Mouse (Mus musculus) heart, adult 8-10 months (tissue): ENCODE results near the gene Fads6. TPM values are rescaled to one million over a fixed set of nuclear protein-coding genes. Genes with fewer than 3 reads are reported as not detected.

ENCODE experiments used
- microRNA-seq: library from miRNA; unstranded; fragments of <30 nt; microRNA quantifications from one replicate; pipeline ENCODE4 v1.2.0, GENCODE M21; 2022
- total RNA-seq, 4 experiments: library from RNA; stranded (reverse); gene quantifications; 2 replicates each; pipeline ENCODE4 v1.2.4; 2022

Gene Fads6
- total RNA-seq, 4 experiments from 2014 or later: 2.0 to 3.5 (median 2.3) TPM

Small RNA genes lying within 50 kb of the gene (microRNA-seq; reads per million reads assigned to microRNA genes)
- not detected for gene Gm25837

Other genes with a start within 250 kb of the Fads6 start
- gene Cd300ld3, start 249.3 kb downstream of the Fads6 start, total RNA-seq: 1 to 10 TPM; 4.6 to 9.1 (median 7.4) TPM
- under 1 TPM; 0.25 to 0.40 (median 0.32) TPM for gene Cd300e, start 235.5 kb downstream of the Fads6 start, total RNA-seq
- gene Rab37, start 206.2 kb downstream of the Fads6 start, total RNA-seq: 1 to 10 TPM in 1 of 4 experiments, under 1 TPM in 3; 0.34 to 1.0 (median 0.63) TPM
- gene Cd300lf, start 163.7 kb downstream of the Fads6 start, total RNA-seq: under 1 TPM in 3 of 4 experiments, not detected in 1; 0.13 to 0.89 (median 0.22) TPM
- gene Slc9a3r1, start 134.3 kb downstream of the Fads6 start, total RNA-seq: 1 to 10 TPM; 7.3 to 8.5 (median 8.5) TPM
- gene Tmem104, start 110.2 kb downstream of the Fads6 start, total RNA-seq: 10 to 100 TPM in 1 of 4 experiments, 1 to 10 TPM in 3; 8.7 to 10.9 (median 9.1) TPM
- gene Nat9, start 109.8 kb downstream of the Fads6 start, total RNA-seq: 10 to 100 TPM; 25.0 to 34.9 (median 25.9) TPM
- gene Grin2c, start 30.4 kb downstream of the Fads6 start, total RNA-seq: under 1 TPM; 0.09 to 0.65 (median 0.23) TPM
- 1 to 10 TPM; 9.1 to 10.0 (median 9.6) TPM for gene Fdxr, start 20.6 kb downstream of the Fads6 start, total RNA-seq
- not detected for gene Otop2, start 9.5 kb upstream of the Fads6 start, total RNA-seq
- gene Ush1g, start 24.4 kb upstream of the Fads6 start, total RNA-seq: under 1 TPM; 0.09 to 0.28 (median 0.25) TPM
- gene Otop3, start 37.1 kb upstream of the Fads6 start, total RNA-seq: not detected
- gene Hid1, start 70.1 kb upstream of the Fads6 start, total RNA-seq: 1 to 10 TPM; 3.4 to 4.3 (median 4.1) TPM
- gene Cdr2l, start 84.3 kb upstream of the Fads6 start, total RNA-seq: 1 to 10 TPM; 4.1 to 5.3 (median 4.8) TPM
- gene Mrpl58, start 106.1 kb upstream of the Fads6 start, total RNA-seq: 100 to 1,000 TPM; 139 to 160 (median 146) TPM
- 1,000 to 10,000 TPM; 2,233 to 2,384 (median 2,275) TPM for gene Atp5h, start 122.3 kb upstream of the Fads6 start, total RNA-seq
- 10 to 100 TPM; 29.3 to 34.0 (median 29.7) TPM for gene Kctd2, start 122.5 kb upstream of the Fads6 start, total RNA-seq
- under 1 TPM in 1 of 4 experiments, not detected in 3; 0.16 TPM for gene Trim80, start 142.9 kb upstream of the Fads6 start, total RNA-seq
- not detected for gene Slc16a5, start 164.8 kb upstream of the Fads6 start, total RNA-seq
- 1 to 10 TPM; 1.2 to 2.2 (median 1.9) TPM for gene Armc7, start 178.0 kb upstream of the Fads6 start, total RNA-seq
- gene Nt5c, start 194.2 kb upstream of the Fads6 start, total RNA-seq: 10 to 100 TPM in 2 of 4 experiments, 1 to 10 TPM in 2; 8.7 to 14.9 (median 10.1) TPM
- 100 to 1,000 TPM; 114 to 126 (median 121) TPM for gene Jpt1, start 216.7 kb upstream of the Fads6 start, total RNA-seq
- 100 to 1,000 TPM; 166 to 179 (median 176) TPM for gene Sumo2, start 238.6 kb upstream of the Fads6 start, total RNA-seq